Mouse (Mus musculus) lung, postnatal 0 days (tissue): ENCODE data around the gene Tceanc2.

Source experiments
- CTCF ChIP-seq: IDR thresholded peaks from 2 replicates; pipeline ENCODE4 v1.5.1; 2016; ENCODE audit warnings: antibody characterized with exemption, mild to moderate bottlenecking
- EP300 ChIP-seq: IDR thresholded peaks from 2 replicates; pipeline ENCODE4 v1.6.1; 2016; ENCODE audit warnings: antibody characterized with exemption, mild to moderate bottlenecking, control low read depth

GRCm38 (mm10) chr4:107119056-107119455 is 59.9 kb downstream of the Tceanc2 start:
- no peak for TF ChIP-seq EP300
- TF ChIP-seq CTCF = no peak
